Mouse (Mus musculus) left cerebral cortex, adult 18-20 months (tissue): ENCODE data around the gene Tsen2. TPM values are rescaled to one million over a fixed set of nuclear protein-coding genes. Genes with fewer than 3 reads are reported as not detected.

Experiments
- DNase-seq, 2 experiments: peaks; one replicate each; pipeline ENCODE4 v3.0.0; 2021 to 2022; ENCODE audit warnings: low spot score in 2 of 2, mixed read lengths in 1 of 2
- total RNA-seq, 2 experiments: library from RNA; stranded (reverse); gene quantifications; 2 replicates each; pipeline ENCODE4 v1.2.3; 2021

The Tsen2 gene
- total RNA-seq, 2 experiments from 2014 or later, result 23.5 to 24.8 TPM

- peak; percentile 72 to 79 for DNase-seq
These were observed 5.6 kb upstream of the Tsen2 start for GRCm38 (mm10) chr6:115538645-115539429.

GRCm38 (mm10) chr6:115541676-115542275 lies 2.7 kb upstream of the Tsen2 start:
- DNase-seq, result no peak

GRCm38 (mm10) chr6:115542341-115542740 lies 2.1 kb upstream of the Tsen2 start:
- no peak for DNase-seq

GRCm38 (mm10) chr6:115546276-115546675 lies 1.8 kb downstream of the Tsen2 start:
- no peak for DNase-seq

- no peak for DNase-seq
These were observed 11.0 kb downstream of the Tsen2 start for GRCm38 (mm10) chr6:115555485-115555884.

GRCm38 (mm10) chr6:115558176-115558575 lies 13.7 kb downstream of the Tsen2 start:
- DNase-seq, result no peak

GRCm38 (mm10) chr6:115559651-115560632 lies 15.5 kb downstream of the Tsen2 start:
- DNase-seq, result no peak

GRCm38 (mm10) chr6:115565479-115566045 lies 21.1 kb downstream of the Tsen2 start:
- DNase-seq, result no peak

- no peak for DNase-seq
These were observed 29.7 kb downstream of the Tsen2 start for GRCm38 (mm10) chr6:115574171-115574570.

GRCm38 (mm10) chr6:115577407-115577806 lies 32.9 kb downstream of the Tsen2 start:
- no peak for DNase-seq

- DNase-seq, result no peak
These were observed 33.5 kb downstream of the Tsen2 start for GRCm38 (mm10) chr6:115577941-115578340.

- no peak for DNase-seq
These were observed 36.3 kb downstream of the Tsen2 start for GRCm38 (mm10) chr6:115580810-115581209.

GRCm38 (mm10) chr6:115582328-115583115 lies 38.1 kb downstream of the Tsen2 start:
- DNase-seq, result no peak

GRCm38 (mm10) chr6:115583430-115584125 lies 39.1 kb downstream of the Tsen2 start:
- DNase-seq, result no peak

- DNase-seq, result no peak
These were observed 39.7 kb downstream of the Tsen2 start for GRCm38 (mm10) chr6:115584176-115584575.

GRCm38 (mm10) chr6:115586321-115586720 lies 41.9 kb downstream of the Tsen2 start:
- no peak for DNase-seq

- no peak for DNase-seq
These were observed 47.4 kb downstream of the Tsen2 start for GRCm38 (mm10) chr6:115591692-115592359.

- no peak for DNase-seq
These were observed 48.0 kb downstream of the Tsen2 start, which contains the start of gene Mkrn2os for GRCm38 (mm10) chr6:115592458-115592857. Gene Mkrn2os, minus strand, starts transcription at chr6:115592576.

GRCm38 (mm10) chr6:115593252-115593651 lies 48.8 kb downstream of the Tsen2 start:
- no peak for DNase-seq
